24 mouse cellular contexts compared by ENCODE assay signal in genomic region chr8:122405146-122405805, GRCm38 (mm10). TPM values are rescaled to one million over a fixed set of nuclear protein-coding genes. Genes with fewer than 3 reads are reported as not detected.
DNase-seq lines count a peak whose midpoint lies in the region; ATAC-seq and TF ChIP-seq lines count a peak whose summit lies in the region.
"Had no signal": no experiment of that assay in that cellular context is flagged by ENCODE, and none has a peak within 500 bp of the region (broad histone marks: within the 10 kb centered on the region; RNA-seq: fewer than 3 reads in every experiment).

No protein-coding gene starts in this region.

- peaks cover 82% of the 10 kb centered on the region for H3K36me3 ChIP-seq in stomach, embryonic 14.5 days (ENCODE audit: control insufficient read depth, insufficient read depth, low read length)
- peaks cover 59% of the 10 kb centered on the region for H3K36me3 ChIP-seq in stomach, postnatal 0 days (ENCODE audit: control insufficient read depth, insufficient read depth, low read length)
- peaks cover 94% of the 10 kb centered on the region for H3K36me3 ChIP-seq in intestine, postnatal 0 days (ENCODE audit: control insufficient read depth, insufficient read depth)
- H3K36me3 ChIP-seq in liver, embryonic 13.5 days: peaks cover 100% of the 10 kb centered on the region

- no peaks in the 10 kb centered on the region for H3K27me3 ChIP-seq in stomach, embryonic 14.5 days (ENCODE audit: control insufficient read depth, insufficient read depth, low read length)
- H3K27me3 ChIP-seq in stomach, postnatal 0 days (ENCODE audit: control insufficient read depth, insufficient read depth, low read length): no peaks in the 10 kb centered on the region
- no peaks in the 10 kb centered on the region for H3K27me3 ChIP-seq in intestine, postnatal 0 days (replicated peaks; ENCODE audit: control insufficient read depth, insufficient read depth, low read length)
- H3K27me3 ChIP-seq in liver, embryonic 13.5 days: no peaks in the 10 kb centered on the region
- H3K27me3 ChIP-seq: forebrain, embryonic 12.5 days had no signal

- no peak for TF ChIP-seq CTCF in stomach, postnatal 0 days (IDR thresholded peaks at IDR 0.05; ENCODE audit: low read depth)
- no peak for TF ChIP-seq CTCF in intestine, postnatal 0 days (IDR thresholded peaks at IDR 0.05; ENCODE audit: low read depth)

- H3K4me2 ChIP-seq in stomach, embryonic 14.5 days (replicated peaks; ENCODE audit: low read depth, low read length): no peak overlapping the region
- H3K4me2 ChIP-seq in stomach, postnatal 0 days (replicated peaks; ENCODE audit: low read depth): no peak overlapping the region
- H3K4me2 ChIP-seq in intestine, postnatal 0 days (replicated peaks; ENCODE audit: low read depth): no peak overlapping the region
- H3K4me2 ChIP-seq in liver, embryonic 13.5 days: no peak overlapping the region
- H3K4me2 ChIP-seq: forebrain, embryonic 12.5 days; heart, embryonic 11.5 days; lung, embryonic 14.5 days had no signal

- 0 out of 2 replicates have a peak, but pooled peaks have one; percentile 28 for ATAC-seq in stomach, embryonic 14.5 days (ENCODE audit: insufficient number of reproducible peaks, insufficient read depth, low FRiP score, low read depth)
- no peak for ATAC-seq in stomach, postnatal 0 days (ENCODE audit: low FRiP score, low TSS enrichment)
- peak; percentile 79 for ATAC-seq in intestine, postnatal 0 days
- ATAC-seq in liver, embryonic 13.5 days (ENCODE audit: low read depth): peak; percentile 63
- ATAC-seq: hindbrain, embryonic 16.5 days; midbrain, embryonic 16.5 days had no signal

- no peaks in the 10 kb centered on the region for H3K9me3 ChIP-seq in stomach, embryonic 14.5 days (ENCODE audit: control insufficient read depth, low read depth, low read length)
- no peaks in the 10 kb centered on the region for H3K9me3 ChIP-seq in stomach, postnatal 0 days (ENCODE audit: control insufficient read depth, low read length)
- no peaks in the 10 kb centered on the region for H3K9me3 ChIP-seq in intestine, postnatal 0 days (ENCODE audit: control insufficient read depth)
- H3K9me3 ChIP-seq in liver, embryonic 13.5 days (replicated peaks): no peaks in the 10 kb centered on the region
- H3K9me3 ChIP-seq: forebrain, embryonic 12.5 days; limb, embryonic 10.5 days had no signal

- no peak for TF ChIP-seq EP300 in stomach, postnatal 0 days (optimal IDR thresholded peaks at IDR 0.05)

- intact Hi-C loops in gastrocnemius, postnatal 36 days (cut with DNase I): no loop called here

- H3K27ac ChIP-seq in stomach, embryonic 14.5 days (ENCODE audit: low read length): no peak overlapping the region
- no peak overlapping the region for H3K27ac ChIP-seq in stomach, postnatal 0 days (replicated peaks)
- H3K27ac ChIP-seq in intestine, postnatal 0 days (ENCODE audit: low read depth, low read length): peak overlapping the region; percentile 50; the same call in 1 of the 2 replicates
- peak overlapping the region; percentile 50 for H3K27ac ChIP-seq in liver, embryonic 13.5 days
- H3K27ac ChIP-seq: forebrain, embryonic 12.5 days; left cerebral cortex, adult 2 months; limb, embryonic 10.5 days had no signal

- no peak overlapping the region for H3K4me3 ChIP-seq in stomach, embryonic 14.5 days (ENCODE audit: low read depth, low read length)
- H3K4me3 ChIP-seq in stomach, postnatal 0 days (ENCODE audit: low read depth, low read length): no peak overlapping the region
- H3K4me3 ChIP-seq in intestine, postnatal 0 days (ENCODE audit: low read depth, low read length): no peak overlapping the region
- H3K4me3 ChIP-seq in liver, embryonic 13.5 days (replicated peaks): no peak overlapping the region
- H3K4me3 ChIP-seq: forebrain, embryonic 12.5 days; left cerebral cortex, adult 2 months; limb, embryonic 10.5 days had no signal

- H3K4me1 ChIP-seq in stomach, embryonic 14.5 days (ENCODE audit: control insufficient read depth, insufficient read depth, low read length): no peaks in the 10 kb centered on the region
- no peaks in the 10 kb centered on the region for H3K4me1 ChIP-seq in stomach, postnatal 0 days (replicated peaks; ENCODE audit: control insufficient read depth, insufficient read depth)
- no peaks in the 10 kb centered on the region for H3K4me1 ChIP-seq in intestine, postnatal 0 days (replicated peaks; ENCODE audit: control insufficient read depth, insufficient read depth, low read length)
- peaks cover 21% of the 10 kb centered on the region for H3K4me1 ChIP-seq in liver, embryonic 13.5 days (replicated peaks)
- H3K4me1 ChIP-seq: forebrain, embryonic 12.5 days; limb, embryonic 10.5 days had no signal

- DNase-seq in stomach, postnatal 0 days (ENCODE audit: low spot score): no peak
- DNase-seq in liver, embryonic 13.5 days: no peak
- DNase-seq in yolk sac, embryonic 10.5 days (ENCODE audit: low spot score): peak; percentile 78
- no peak for DNase-seq in gastrocnemius, postnatal 36 days
- DNase-seq in thymus, postnatal 14 days: no peak
- no peak for DNase-seq in B cell, adult 2 months
- DNase-seq: adrenal gland, postnatal 10 days; cerebellum, adult 11 months; cerebellum, postnatal 14 days; heart, postnatal 36 days; lung, embryonic 14.5 days; right cerebral cortex, adult 18-20 months; thymus, postnatal 36 days had no signal

- H3K9ac ChIP-seq in stomach, embryonic 14.5 days (replicated peaks; ENCODE audit: low read depth, low read length): no peak overlapping the region
- H3K9ac ChIP-seq in stomach, postnatal 0 days (ENCODE audit: low read length): no peak overlapping the region
- H3K9ac ChIP-seq in intestine, postnatal 0 days (ENCODE audit: low read depth, low read length): no peak overlapping the region
- no peak overlapping the region for H3K9ac ChIP-seq in liver, embryonic 13.5 days
- H3K9ac ChIP-seq: forebrain, embryonic 12.5 days; lung, embryonic 14.5 days had no signal

- WGBS in stomach, embryonic 14.5 days: 88% methylated on average over 9 of the region's 9 CpGs
- 86% methylated on average over 9 of the region's 9 CpGs for WGBS in stomach, postnatal 0 days
- WGBS in intestine, postnatal 0 days: 58% methylated on average over 9 of the region's 9 CpGs
- WGBS in liver, embryonic 13.5 days (ENCODE audit: insufficient replicate concordance): 29% methylated on average over 9 of the region's 9 CpGs

RNA-seq across cellular contexts. Expression of gene Il17c, which starts 16.5 kb away (rescaled TPM):
- 0.36 TPM in 1 of 2 replicates, not detected in the other for polyA plus RNA-seq in stomach, embryonic 14.5 days (2014; fragmentation: Nextera tagmentation; extraction: Ambion mirVana)
- polyA plus RNA-seq in stomach, postnatal 0 days (2015; fragmentation: Nextera tagmentation; extraction: Ambion mirVana): 0.15 and 0.32 TPM in 2 replicates
- not detected in 2 replicates for polyA plus RNA-seq in intestine, postnatal 0 days (2015; fragmentation: Nextera tagmentation; extraction: Ambion mirVana)
- not detected in 2 replicates for polyA plus RNA-seq in liver, embryonic 13.5 days (2015; fragmentation: Nextera tagmentation; extraction: Ambion mirVana)
- total RNA-seq in gastrocnemius, postnatal 36 days (2021): not detected
- total RNA-seq: adrenal gland, postnatal 10 days; heart, postnatal 36 days; layer of hippocampus, adult 18-20 months; left cerebral cortex, adult 2 months had no signal
- polyA plus RNA-seq: forebrain, embryonic 12.5 days; heart, embryonic 11.5 days; hindbrain, embryonic 16.5 days; lung, embryonic 14.5 days; midbrain, embryonic 16.5 days had no signal

RNA-seq across cellular contexts. Expression of gene Cyba, which starts 27.5 kb away (rescaled TPM):
- 202 and 217 TPM in 2 replicates for polyA plus RNA-seq in stomach, embryonic 14.5 days (2014; fragmentation: Nextera tagmentation; extraction: Ambion mirVana)
- polyA plus RNA-seq in stomach, postnatal 0 days (2015; fragmentation: Nextera tagmentation; extraction: Ambion mirVana): 250 and 267 TPM in 2 replicates
- polyA plus RNA-seq in intestine, postnatal 0 days (2015; fragmentation: Nextera tagmentation; extraction: Ambion mirVana): 292 and 312 TPM in 2 replicates
- 133 and 153 TPM in 2 replicates for polyA plus RNA-seq in liver, embryonic 13.5 days (2015; fragmentation: Nextera tagmentation; extraction: Ambion mirVana)
- 1 to 10 TPM; 7.5 to 7.7 TPM for total RNA-seq in gastrocnemius, postnatal 36 days (2021)

RNA-seq across cellular contexts. Expression of gene Zc3h18, which starts 28.9 kb away (rescaled TPM):
- 30.5 and 34.8 TPM in 2 replicates for polyA plus RNA-seq in stomach, embryonic 14.5 days (2014; fragmentation: Nextera tagmentation; extraction: Ambion mirVana)
- polyA plus RNA-seq in stomach, postnatal 0 days (2015; fragmentation: Nextera tagmentation; extraction: Ambion mirVana): 19.4 and 19.8 TPM in 2 replicates
- polyA plus RNA-seq in intestine, postnatal 0 days (2015; fragmentation: Nextera tagmentation; extraction: Ambion mirVana): 24.0 and 26.1 TPM in 2 replicates
- polyA plus RNA-seq in liver, embryonic 13.5 days (2015; fragmentation: Nextera tagmentation; extraction: Ambion mirVana): 30.2 and 35.0 TPM in 2 replicates
- total RNA-seq in gastrocnemius, postnatal 36 days (2021): 10 to 100 TPM; 21.1 to 24.2 TPM

RNA-seq across cellular contexts. Expression of gene Mvd, which starts 37.9 kb away (rescaled TPM):
- polyA plus RNA-seq in stomach, embryonic 14.5 days (2014; fragmentation: Nextera tagmentation; extraction: Ambion mirVana): 38.3 and 42.1 TPM in 2 replicates
- 34.6 and 35.7 TPM in 2 replicates for polyA plus RNA-seq in stomach, postnatal 0 days (2015; fragmentation: Nextera tagmentation; extraction: Ambion mirVana)
- 18.7 and 19.2 TPM in 2 replicates for polyA plus RNA-seq in intestine, postnatal 0 days (2015; fragmentation: Nextera tagmentation; extraction: Ambion mirVana)
- 23.7 and 26.0 TPM in 2 replicates for polyA plus RNA-seq in liver, embryonic 13.5 days (2015; fragmentation: Nextera tagmentation; extraction: Ambion mirVana)
- total RNA-seq in gastrocnemius, postnatal 36 days (2021): 1 to 10 TPM; 3.9 to 4.1 TPM

RNA-seq across cellular contexts. Expression of gene Trhr2, which starts 44.7 kb away (rescaled TPM):
- not detected in 2 replicates for polyA plus RNA-seq in stomach, embryonic 14.5 days (2014; fragmentation: Nextera tagmentation; extraction: Ambion mirVana)
- not detected in 2 replicates for polyA plus RNA-seq in stomach, postnatal 0 days (2015; fragmentation: Nextera tagmentation; extraction: Ambion mirVana)
- polyA plus RNA-seq in intestine, postnatal 0 days (2015; fragmentation: Nextera tagmentation; extraction: Ambion mirVana): not detected in 2 replicates
- polyA plus RNA-seq in liver, embryonic 13.5 days (2015; fragmentation: Nextera tagmentation; extraction: Ambion mirVana): not detected in 2 replicates
- total RNA-seq in gastrocnemius, postnatal 36 days (2021): not detected
- total RNA-seq: adrenal gland, postnatal 10 days; heart, postnatal 36 days had no signal
- polyA plus RNA-seq: forebrain, embryonic 12.5 days; gonadal fat pad, adult 2 months; heart, embryonic 11.5 days; limb, embryonic 10.5 days; lung, embryonic 14.5 days; spleen, adult 2 months had no signal

Comparison
In these comparisons a context has a peak if more than half of its experiments do, and no peak if none do; other contexts are left out.
1. H3K27ac ChIP-seq: peak in intestine, postnatal 0 days (single experiment) and liver, embryonic 13.5 days (single experiment); none in stomach, embryonic 14.5 days (single experiment) and stomach, postnatal 0 days (single experiment).